13 mouse cellular contexts compared by ENCODE assay signal in the genomic region with DNA sequence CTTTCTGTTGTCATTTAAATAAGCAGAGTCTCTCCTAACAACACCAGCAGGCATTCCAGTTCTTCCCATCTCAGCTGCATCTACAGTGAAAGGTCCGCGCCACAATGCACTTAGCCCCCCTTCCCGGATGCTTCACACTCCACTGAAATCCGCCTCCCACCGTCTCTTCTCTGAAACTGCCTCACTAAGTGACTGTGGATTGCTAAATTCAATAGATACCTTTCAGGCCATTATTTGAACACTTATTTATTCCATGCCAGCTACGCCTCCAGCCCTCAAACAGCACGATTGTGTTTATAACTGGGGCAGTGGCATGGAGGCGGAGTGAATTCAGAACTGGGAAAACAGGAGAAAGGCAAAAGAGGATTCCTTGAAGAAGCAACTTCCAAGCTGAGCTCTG. TPM values are rescaled to one million over a fixed set of nuclear protein-coding genes. Genes with fewer than 3 reads are reported as not detected.
DNase-seq lines count a peak whose midpoint lies in the region; ATAC-seq and TF ChIP-seq lines count a peak whose summit lies in the region.
"Had no signal": no experiment of that assay in that cellular context is flagged by ENCODE, and none has a peak within 500 bp of the region (broad histone marks: within the 10 kb centered on the region; RNA-seq: fewer than 3 reads in every experiment).

No protein-coding gene starts in this region.

- H3K9me3 ChIP-seq in hindbrain, embryonic 13.5 days, result no peaks in the 10 kb centered on the region
- no peaks in the 10 kb centered on the region for H3K9me3 ChIP-seq in midbrain, postnatal 0 days (ENCODE audit: low read length)

- H3K4me3 ChIP-seq in left cerebral cortex, adult 2 months, result no peak overlapping the region
- H3K4me3 ChIP-seq in hindbrain, embryonic 13.5 days, result no peak overlapping the region
- H3K4me3 ChIP-seq in midbrain, postnatal 0 days (ENCODE audit: low read depth, low read length), result no peak overlapping the region

- no peak for TF ChIP-seq POLR2A in brain, embryonic 14.5 days (IDR thresholded peaks at IDR 0.05; ENCODE audit: borderline replicate concordance, extremely low read depth, insufficient read depth, insufficient read length, poor library complexity, severe bottlenecking)

- ATAC-seq in hindbrain, embryonic 13.5 days (ENCODE audit: low FRiP score), result peak; percentile 87
- peak; percentile 68; the same call in 1 of the 2 replicates for ATAC-seq in midbrain, postnatal 0 days (ENCODE audit: low FRiP score)

- intact Hi-C loops in left cerebral cortex, adult 2 months (cut with DNase I), result no loop called here

- H3K4me1 ChIP-seq in hindbrain, embryonic 13.5 days (replicated peaks), result peaks cover 14% of the 10 kb centered on the region
- H3K4me1 ChIP-seq in midbrain, postnatal 0 days (ENCODE audit: insufficient read depth, low read length), result no peaks in the 10 kb centered on the region

- peak overlapping the region; percentile 49; the same call in 1 of the 2 replicates for H3K9ac ChIP-seq in hindbrain, embryonic 13.5 days
- no peak overlapping the region for H3K9ac ChIP-seq in midbrain, postnatal 0 days (replicated peaks; ENCODE audit: low read length, poor library complexity, severe bottlenecking)
- H3K9ac ChIP-seq: liver, embryonic 14.5 days had no signal

- peak overlapping the region; percentile 74 for H3K27ac ChIP-seq in left cerebral cortex, adult 2 months
- peak overlapping the region; percentile 75 for H3K27ac ChIP-seq in hindbrain, embryonic 13.5 days
- H3K27ac ChIP-seq in midbrain, postnatal 0 days (ENCODE audit: low read depth, low read length), result peak overlapping the region; percentile 59
- H3K27ac ChIP-seq: kidney, postnatal 0 days; liver, embryonic 14.5 days had no signal

- WGBS in hindbrain, embryonic 13.5 days, result 25% methylated on average over 8 of the region's 8 CpGs
- WGBS in midbrain, postnatal 0 days, result 25% methylated on average over 8 of the region's 8 CpGs

- no peaks in the 10 kb centered on the region for H3K36me3 ChIP-seq in hindbrain, embryonic 13.5 days
- H3K36me3 ChIP-seq in midbrain, postnatal 0 days (ENCODE audit: insufficient read depth, low read length), result no peaks in the 10 kb centered on the region

- H3K27me3 ChIP-seq in hindbrain, embryonic 13.5 days, result no peaks in the 10 kb centered on the region
- no peaks in the 10 kb centered on the region for H3K27me3 ChIP-seq in midbrain, postnatal 0 days (ENCODE audit: insufficient read depth, low read length)

- peak in 1 of 2 experiments; percentile 34 for DNase-seq in left cerebral cortex, adult 2 months (ENCODE audit: extremely low spot score in 1 of 2, low spot score in 2 of 2)
- no peak for DNase-seq in left cerebral cortex, adult 18-20 months (ENCODE audit: low spot score in 2 of 2)
- peak; percentile 87 for DNase-seq in brain, embryonic 14.5 days (ENCODE audit: low read depth)
- DNase-seq in midbrain, postnatal 0 days (ENCODE audit: low spot score), result peak; percentile 60
- no peak for DNase-seq in lung, postnatal 36 days
- no peak for DNase-seq in kidney, adult 8-10 months
- DNase-seq in adrenal gland, postnatal 36 days, result no peak
- DNase-seq: adrenal gland, postnatal 25 days; cerebellum, adult 2 months; thymus, adult 2 months had no signal

- no peak overlapping the region for H3K4me2 ChIP-seq in hindbrain, embryonic 13.5 days
- no peak overlapping the region for H3K4me2 ChIP-seq in midbrain, postnatal 0 days (ENCODE audit: low read depth, low read length, poor library complexity, severe bottlenecking)

- TF ChIP-seq CTCF in left cerebral cortex, adult 2 months (IDR thresholded peaks at IDR 0.05), result no peak
- TF ChIP-seq CTCF in brain, embryonic 14.5 days (IDR thresholded peaks at IDR 0.05; ENCODE audit: borderline replicate concordance, extremely low read depth, insufficient read depth, insufficient read length), result no peak
- no peak for TF ChIP-seq CTCF in midbrain, postnatal 0 days (IDR thresholded peaks at IDR 0.05)

RNA-seq across cellular contexts. Expression of a gene that starts 12.4 kb away (rescaled TPM):
- total RNA-seq in left cerebral cortex, adult 2 months (2021), result 100 to 1,000 TPM in 1 of 2 experiments, 10 to 100 TPM in 1; 97.5 to 109 TPM
- total RNA-seq in left cerebral cortex, adult 18-20 months (2021), result 100 to 1,000 TPM in 1 of 2 experiments, 10 to 100 TPM in 1; 98.4 to 114 TPM
- 131 and 211 TPM in 2 replicates for polyA plus RNA-seq in brain, embryonic 14.5 days (2012; rRNA removed)
- polyA plus RNA-seq in hindbrain, embryonic 13.5 days (2015; fragmentation: Nextera tagmentation; extraction: Ambion mirVana), result 138 and 150 TPM in 2 replicates
- 250 and 290 TPM in 2 replicates for total RNA-seq in midbrain, postnatal 0 days (2014; rRNA removed)
- polyA plus RNA-seq in midbrain, postnatal 0 days (2015; fragmentation: Nextera tagmentation; extraction: Ambion mirVana), result 134 and 149 TPM in 2 replicates
- total RNA-seq in adrenal gland, postnatal 36 days (2021), result 10 to 100 TPM; 15.6 to 25.4 TPM

RNA-seq across cellular contexts. Expression of a gene that starts 55.6 kb away (rescaled TPM):
- 10 to 100 TPM; 26.4 to 27.6 TPM for total RNA-seq in left cerebral cortex, adult 2 months (2021)
- 10 to 100 TPM; 30.1 to 33.1 TPM for total RNA-seq in left cerebral cortex, adult 18-20 months (2021)
- 46.9 and 47.0 TPM in 2 replicates for polyA plus RNA-seq in brain, embryonic 14.5 days (2012; rRNA removed)
- polyA plus RNA-seq in hindbrain, embryonic 13.5 days (2015; fragmentation: Nextera tagmentation; extraction: Ambion mirVana), result 42.9 and 43.7 TPM in 2 replicates
- total RNA-seq in midbrain, postnatal 0 days (2014; rRNA removed), result 43.6 and 46.8 TPM in 2 replicates
- 36.9 and 39.6 TPM in 2 replicates for polyA plus RNA-seq in midbrain, postnatal 0 days (2015; fragmentation: Nextera tagmentation; extraction: Ambion mirVana)
- 10 to 100 TPM; 30.8 to 42.9 TPM for total RNA-seq in adrenal gland, postnatal 36 days (2021)

Comparison
In these comparisons a context has a peak if more than half of its experiments do, and no peak if none do; other contexts are left out.
1. DNase-seq: peak in brain, embryonic 14.5 days (single experiment) and midbrain, postnatal 0 days (single experiment); none in left cerebral cortex, adult 18-20 months (0 of 2), lung, postnatal 36 days (single experiment), kidney, adult 8-10 months (0 of 2) and adrenal gland, postnatal 36 days (0 of 2).
2. Peak in every context shown above with its lines, with median percentiles within 50 percentile points of each other: H3K27ac ChIP-seq.